Mouse (Mus musculus) G1E-ER4 (cell line): Measurements from ENCODE around the gene Six6. TPM values are rescaled to one million over a fixed set of nuclear protein-coding genes. Genes with fewer than 3 reads are reported as not detected.

ENCODE experiments used
- GATA1 ChIP-seq: IDR thresholded peaks from one replicate; pipeline ENCODE4 v1.8.0; 2012; ENCODE audit warnings: low read length, inconsistent platforms
- polyA plus RNA-seq: library from polyadenylated mRNA; stranded (reverse); fragments of >175 nt; gene quantifications from 2 replicates; pipeline ENCODE4 v1.2.3, GENCODE M21; 2012

Six6 gene
- polyA plus RNA-seq, result not detected in 2 replicates

- no peak for TF ChIP-seq GATA1
These were observed at the start of gene Six6 for GRCm38 (mm10) chr12:72939616-72940015. TSS of gene Six6 (plus strand) at chr12:72939892.

GRCm38 (mm10) chr12:72917159-72917993, 22.3 kb upstream of the Six6 start:
- TF ChIP-seq GATA1, result no peak

DNA sequence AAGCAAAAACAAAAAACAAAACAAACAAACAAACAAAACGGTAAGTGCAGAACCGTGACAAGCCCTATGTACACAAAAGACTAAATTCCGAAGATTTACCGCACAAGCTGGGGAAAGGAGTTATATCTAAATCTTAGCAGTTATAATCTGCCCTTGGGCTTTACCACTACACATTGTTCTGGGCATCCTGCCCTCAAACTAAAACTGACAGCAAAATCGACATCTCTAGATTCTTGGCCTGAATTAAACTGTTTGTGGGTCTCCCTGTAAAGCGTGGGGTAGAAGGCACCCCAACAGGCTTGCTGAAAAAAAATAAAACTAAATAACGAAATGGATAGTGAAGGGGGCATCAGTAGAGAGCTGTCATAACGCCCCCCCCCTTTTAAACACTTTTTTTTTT, 2.9 kb upstream of the Six6 start:
- TF ChIP-seq GATA1, result no peak

DNA sequence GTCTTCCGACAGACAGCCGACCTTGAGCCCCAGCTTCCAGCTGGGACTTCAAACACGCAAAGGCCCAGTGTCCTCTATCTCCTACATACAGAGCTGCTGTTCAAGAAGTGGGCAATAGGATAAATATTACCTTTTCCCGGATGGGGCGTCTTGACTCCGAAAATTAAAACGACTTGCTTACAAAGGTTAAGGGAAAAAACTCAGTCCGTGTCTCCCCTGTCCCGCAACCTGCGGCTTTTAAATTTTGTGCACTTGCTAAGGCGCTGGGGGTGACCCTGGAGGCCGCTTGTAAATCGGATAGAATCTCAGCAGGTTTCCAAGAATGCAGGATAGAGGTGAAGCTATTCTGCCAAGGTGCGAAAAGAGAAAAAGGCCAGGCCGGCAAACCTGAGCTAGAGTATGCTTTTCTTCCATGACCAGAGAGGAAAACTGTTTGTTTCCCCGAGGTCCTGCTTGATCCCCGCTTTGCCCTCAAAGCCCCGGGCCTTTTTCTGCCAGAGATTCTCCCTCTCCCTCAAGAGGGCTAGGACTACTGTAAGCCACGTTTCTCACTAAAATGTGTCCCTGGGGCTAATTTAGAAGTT, 2.1 kb upstream of the Six6 start:
- no peak for TF ChIP-seq GATA1

DNA sequence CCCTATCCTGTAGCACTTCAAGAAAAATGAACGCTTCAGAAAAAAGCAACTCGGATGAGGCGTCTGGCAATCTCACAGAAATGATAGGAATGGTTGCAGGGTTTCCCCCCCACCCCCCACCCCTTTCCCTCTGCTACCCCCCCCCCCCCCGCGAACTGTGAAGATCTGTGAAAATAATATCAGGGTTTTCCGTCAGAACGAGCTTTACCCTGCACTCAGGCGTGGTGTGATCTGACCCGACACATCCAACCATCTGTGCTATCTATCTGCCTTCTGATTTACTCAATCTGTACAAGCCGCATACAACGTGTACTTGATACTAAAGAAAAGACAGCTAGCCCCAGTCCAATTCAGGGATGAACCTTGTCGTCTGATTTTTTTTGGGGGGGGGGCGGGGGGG, 1.5 kb upstream of the Six6 start:
- no peak for TF ChIP-seq GATA1

GRCm38 (mm10) chr12:72938600-72939490, 847 bp upstream of the Six6 start:
- no peak for TF ChIP-seq GATA1

- TF ChIP-seq GATA1, result no peak
These were observed 554 bp downstream of the Six6 start, which contains the start of gene 4930447C04Rik for GRCm38 (mm10) chr12:72940071-72940821. TSS of gene 4930447C04Rik (minus strand) at chr12:72940774.

DNA sequence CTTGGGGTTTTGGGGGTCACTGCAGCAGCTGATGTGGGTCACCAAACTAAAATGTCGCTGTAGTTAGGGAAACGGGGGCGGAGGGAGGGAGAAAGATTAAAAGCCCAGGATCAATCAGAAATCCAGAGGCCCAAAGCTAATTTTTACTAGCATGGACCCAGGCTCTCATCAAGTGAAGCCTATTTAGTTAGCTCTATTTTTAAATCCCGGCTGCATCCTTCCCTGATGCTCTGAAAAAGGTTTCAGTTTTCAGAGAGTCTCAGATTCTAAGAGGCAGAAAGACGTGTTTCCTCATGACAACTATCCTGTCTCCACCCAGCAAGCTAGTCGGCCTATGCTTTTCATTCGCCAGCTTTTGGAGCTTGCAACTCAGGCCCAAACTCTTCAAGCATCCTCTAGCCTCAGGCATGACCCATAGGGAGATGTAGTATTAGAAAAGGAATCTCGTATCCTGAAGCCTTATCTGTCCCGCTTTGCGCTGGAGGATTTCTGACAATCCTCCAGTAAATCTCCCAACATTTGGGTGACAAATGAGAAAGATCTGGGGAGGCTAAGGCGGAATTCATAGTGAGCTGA, 1.2 kb downstream of the Six6 start:
- no peak for TF ChIP-seq GATA1

- TF ChIP-seq GATA1, result no peak
These were observed 1.8 kb downstream of the Six6 start for GRCm38 (mm10) chr12:72941398-72942051.

- TF ChIP-seq GATA1, result no peak
These were observed 2.5 kb downstream of the Six6 start for GRCm38 (mm10) chr12:72942171-72942570.

- TF ChIP-seq GATA1, result no peak
These were observed 4.0 kb downstream of the Six6 start for GRCm38 (mm10) chr12:72943574-72944110.

DNA sequence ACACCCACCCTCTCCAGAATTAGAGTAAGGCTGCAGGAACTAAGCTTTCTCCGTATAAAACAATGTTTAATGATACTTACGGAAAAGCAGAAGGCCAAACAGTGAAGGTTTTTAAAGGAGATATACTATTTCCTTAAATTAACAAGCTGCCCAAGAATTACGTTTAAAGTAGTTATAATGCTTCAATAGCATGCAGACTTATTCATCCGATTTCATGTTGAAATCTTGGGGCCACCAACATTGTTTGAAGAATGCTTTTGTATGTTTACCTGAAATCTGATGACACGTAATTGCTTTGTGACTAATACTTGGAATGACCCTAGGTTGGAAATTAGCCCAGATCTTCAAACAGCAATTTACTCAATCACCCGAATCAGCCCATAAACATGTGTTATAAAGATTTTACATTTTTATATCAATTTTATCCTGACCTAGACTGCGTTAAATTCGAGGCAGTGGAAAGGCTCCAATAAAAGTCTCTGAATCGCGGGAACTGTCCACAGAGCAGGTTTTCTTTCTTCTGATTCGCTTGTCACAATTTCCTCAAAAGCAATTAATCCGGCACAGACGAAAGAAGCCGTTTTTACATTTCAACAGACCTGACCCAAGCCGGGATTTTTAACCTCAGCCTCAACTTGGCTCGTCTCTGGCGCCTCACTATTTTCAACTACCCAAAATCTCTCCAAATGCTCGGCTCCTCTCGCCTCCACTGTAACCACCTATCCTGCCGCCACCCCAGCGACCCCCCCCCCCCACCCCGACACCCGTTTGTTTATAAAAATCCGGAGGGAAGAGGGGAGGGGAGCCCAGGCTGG, 4.9 kb downstream of the Six6 start:
- no peak for TF ChIP-seq GATA1
